10 mouse cellular contexts compared by ENCODE assay signal in genomic region chr13:36562447-36563441, GRCm38 (mm10).
DNase-seq lines count a peak whose midpoint lies in the region; ATAC-seq lines count a peak whose summit lies in the region.
"Had no signal": no experiment of that assay in that cellular context is flagged by ENCODE, and none has a peak within 500 bp of the region (broad histone marks: within the 10 kb centered on the region; RNA-seq: fewer than 3 reads in every experiment).

No protein-coding gene starts in this region.

- H3K27ac ChIP-seq in hindbrain, embryonic 13.5 days: peak overlapping the region; percentile 84
- H3K27ac ChIP-seq in midbrain, embryonic 15.5 days: peak overlapping the region; percentile 89

- peak overlapping the region; percentile 25; the same call in 1 of the 2 replicates for H3K4me2 ChIP-seq in hindbrain, embryonic 13.5 days
- H3K4me2 ChIP-seq in midbrain, embryonic 15.5 days: peak overlapping the region; percentile 21

- no peaks in the 10 kb centered on the region for H3K36me3 ChIP-seq in hindbrain, embryonic 13.5 days
- no peaks in the 10 kb centered on the region for H3K36me3 ChIP-seq in midbrain, embryonic 15.5 days (replicated peaks)

- ATAC-seq in hindbrain, embryonic 13.5 days (ENCODE audit: low FRiP score): peak; percentile 72
- peak; percentile 87 for ATAC-seq in midbrain, embryonic 15.5 days (replicated peaks)
- ATAC-seq in granulocyte monocyte progenitor cell, adult 5-6 weeks (replicated peaks; ENCODE audit: poor library complexity, severe bottlenecking): no peak
- ATAC-seq in CD4-positive, CD25-positive, alpha-beta regulatory T cell, adult 4 months: no peak

- H3K9me3 ChIP-seq in hindbrain, embryonic 13.5 days: no peaks in the 10 kb centered on the region
- H3K9me3 ChIP-seq in midbrain, embryonic 15.5 days: no peaks in the 10 kb centered on the region

- WGBS in hindbrain, embryonic 13.5 days: 33% methylated on average over 16 of the region's 16 CpGs
- 21% methylated on average over 16 of the region's 16 CpGs for WGBS in midbrain, embryonic 15.5 days

- peak; percentile 93 for DNase-seq in heart, adult 11 months
- DNase-seq in heart, postnatal 4 days: no peak
- DNase-seq in brain, embryonic 18.5 days (ENCODE audit: low read depth, low spot score): peak; percentile 46
- DNase-seq in adrenal gland, postnatal 14 days: no peak
- DNase-seq: cerebellum, adult 9-10 months had no signal

- no peaks in the 10 kb centered on the region for H3K27me3 ChIP-seq in hindbrain, embryonic 13.5 days
- H3K27me3 ChIP-seq in midbrain, embryonic 15.5 days (replicated peaks): no peaks in the 10 kb centered on the region

- H3K4me1 ChIP-seq in hindbrain, embryonic 13.5 days (replicated peaks): peaks cover 29% of the 10 kb centered on the region
- H3K4me1 ChIP-seq in midbrain, embryonic 15.5 days: peaks cover 30% of the 10 kb centered on the region
- H3K4me1 ChIP-seq: megakaryocyte, embryonic 14.5 days had no signal

- H3K9ac ChIP-seq in hindbrain, embryonic 13.5 days: no peak overlapping the region
- peak overlapping the region; percentile 19; the same call in 1 of the 2 replicates for H3K9ac ChIP-seq in midbrain, embryonic 15.5 days

- H3K4me3 ChIP-seq in hindbrain, embryonic 13.5 days: no peak overlapping the region
- H3K4me3 ChIP-seq in midbrain, embryonic 15.5 days: no peak overlapping the region
- H3K4me3 ChIP-seq: megakaryocyte, embryonic 14.5 days had no signal

Comparison
In these comparisons a context has a peak if more than half of its experiments do, and no peak if none do; other contexts are left out.
1. DNase-seq: peak in heart, adult 11 months (single experiment) and brain, embryonic 18.5 days (single experiment); none in heart, postnatal 4 days (single experiment) and adrenal gland, postnatal 14 days (single experiment).
2. ATAC-seq: peak in hindbrain, embryonic 13.5 days (single experiment) and midbrain, embryonic 15.5 days (single experiment); none in granulocyte monocyte progenitor cell, adult 5-6 weeks (single experiment) and CD4-positive, CD25-positive, alpha-beta regulatory T cell, adult 4 months (single experiment).